8 mouse cellular contexts compared by ENCODE assay signal in the genomic region with DNA sequence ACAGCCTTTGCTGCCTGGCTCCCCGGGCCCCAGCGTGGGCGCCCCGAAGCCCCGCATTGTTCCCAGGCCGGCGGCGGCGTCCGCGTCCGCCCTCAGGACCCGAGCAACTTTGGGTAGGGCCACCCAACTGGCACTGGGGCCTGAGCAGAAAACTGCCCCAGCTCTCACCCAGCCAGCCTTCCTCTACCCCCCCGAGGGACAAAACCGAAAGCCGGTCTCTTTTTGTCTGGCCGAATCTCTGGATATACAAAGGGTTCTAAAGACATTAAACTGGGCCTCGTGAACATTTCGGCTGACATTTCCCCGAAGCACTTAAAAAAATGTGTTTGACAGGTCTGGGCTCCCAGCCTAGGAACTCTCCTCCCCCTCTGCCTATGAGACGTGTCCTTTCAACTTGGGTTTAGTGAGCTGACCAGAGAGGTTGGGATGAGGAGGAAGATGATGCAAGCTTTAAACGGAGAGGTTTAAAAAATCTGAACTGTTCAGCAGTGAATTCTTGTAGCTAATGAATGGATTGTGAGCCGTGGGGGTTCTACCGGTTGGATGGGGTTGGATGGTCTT. TPM values are rescaled to one million over a fixed set of nuclear protein-coding genes. Genes with fewer than 3 reads are reported as not detected.
DNase-seq lines count a peak whose midpoint lies in the region; ATAC-seq and TF ChIP-seq lines count a peak whose summit lies in the region.

No protein-coding gene starts in this region.

- H3K4me1 ChIP-seq in heart, embryonic 11.5 days (ENCODE audit: control insufficient read depth, insufficient read depth, low read length), result peaks cover 9% of the 10 kb centered on the region
- H3K4me1 ChIP-seq in kidney, postnatal 0 days (replicated peaks; ENCODE audit: insufficient read depth, low read length), result peaks cover 4% of the 10 kb centered on the region; the same call in 1 of the 2 replicates
- H3K4me1 ChIP-seq in stomach, embryonic 14.5 days (ENCODE audit: control insufficient read depth, insufficient read depth, low read length), result peaks cover 21% of the 10 kb centered on the region; the same call in 1 of the 2 replicates

- H3K36me3 ChIP-seq in heart, embryonic 11.5 days (ENCODE audit: control insufficient read depth, insufficient read depth, low read length), result no peaks in the 10 kb centered on the region
- no peaks in the 10 kb centered on the region for H3K36me3 ChIP-seq in kidney, postnatal 0 days (ENCODE audit: insufficient read depth, low read length)
- no peaks in the 10 kb centered on the region for H3K36me3 ChIP-seq in macrophage (ENCODE audit: inconsistent target)
- H3K36me3 ChIP-seq in stomach, embryonic 14.5 days (ENCODE audit: control insufficient read depth, insufficient read depth, low read length), result no peaks in the 10 kb centered on the region

- H3K9ac ChIP-seq in heart, embryonic 11.5 days (ENCODE audit: low read depth, low read length), result peak overlapping the region; percentile 99
- H3K9ac ChIP-seq in kidney, postnatal 0 days (ENCODE audit: low read depth, low read length), result peak overlapping the region; percentile 100
- H3K9ac ChIP-seq in stomach, embryonic 14.5 days (replicated peaks; ENCODE audit: low read depth, low read length), result peak overlapping the region; percentile 100

- peaks cover 5% of the 10 kb centered on the region for H3K27me3 ChIP-seq in heart, embryonic 11.5 days (ENCODE audit: control insufficient read depth, insufficient read depth, low read length)
- H3K27me3 ChIP-seq in kidney, postnatal 0 days (ENCODE audit: insufficient read depth, low read length), result no peaks in the 10 kb centered on the region
- no peaks in the 10 kb centered on the region for H3K27me3 ChIP-seq in stomach, embryonic 14.5 days (ENCODE audit: control insufficient read depth, insufficient read depth, low read length)

- H3K9me3 ChIP-seq in heart, embryonic 11.5 days (replicated peaks; ENCODE audit: control insufficient read depth, low read length), result no peaks in the 10 kb centered on the region
- H3K9me3 ChIP-seq in kidney, postnatal 0 days (replicated peaks; ENCODE audit: low read length), result no peaks in the 10 kb centered on the region
- H3K9me3 ChIP-seq in stomach, embryonic 14.5 days (ENCODE audit: control insufficient read depth, low read depth, low read length), result no peaks in the 10 kb centered on the region

- H3K4me2 ChIP-seq in heart, embryonic 11.5 days, result peak overlapping the region; percentile 84
- H3K4me2 ChIP-seq in kidney, postnatal 0 days (ENCODE audit: low read length), result peak overlapping the region; percentile 78
- H3K4me2 ChIP-seq in stomach, embryonic 14.5 days (replicated peaks; ENCODE audit: low read depth, low read length), result peak overlapping the region; percentile 83

- peak; percentile 49 for ATAC-seq in heart, embryonic 11.5 days (replicated peaks; ENCODE audit: insufficient number of reproducible peaks, low FRiP score, low TSS enrichment)
- peak; percentile 17 for ATAC-seq in kidney, postnatal 0 days (replicated peaks; ENCODE audit: low FRiP score, low read depth)
- ATAC-seq in stomach, embryonic 14.5 days (ENCODE audit: insufficient number of reproducible peaks, insufficient read depth, low FRiP score, low read depth), result peak; percentile 19; the same call in 1 of the 2 replicates

- peak overlapping the region; percentile 96 for H3K27ac ChIP-seq in heart, embryonic 11.5 days (ENCODE audit: low read depth, low read length)
- H3K27ac ChIP-seq in kidney, postnatal 0 days, result peak overlapping the region; percentile 98
- H3K27ac ChIP-seq in macrophage, result peak overlapping the region; percentile 73
- H3K27ac ChIP-seq in stomach, embryonic 14.5 days (ENCODE audit: low read length), result peak overlapping the region; percentile 97

- peak overlapping the region; percentile 99 for H3K4me3 ChIP-seq in heart, embryonic 11.5 days (ENCODE audit: low read depth, low read length)
- H3K4me3 ChIP-seq in kidney, postnatal 0 days (replicated peaks; ENCODE audit: low read depth, low read length), result peak overlapping the region; percentile 88
- H3K4me3 ChIP-seq in macrophage (ENCODE audit: inconsistent target), result peak overlapping the region; percentile 67
- H3K4me3 ChIP-seq in stomach, embryonic 14.5 days (ENCODE audit: low read depth, low read length), result peak overlapping the region; percentile 95

- peaks cover 51% of the 10 kb centered on the region for H3K79me2 ChIP-seq in macrophage (ENCODE audit: inconsistent target)

- under 1% methylated on average over 24 of the region's 24 CpGs for WGBS in heart, embryonic 11.5 days (ENCODE audit: insufficient replicate concordance)
- under 1% methylated on average over 24 of the region's 24 CpGs for WGBS in kidney, postnatal 0 days
- under 1% methylated on average over 12 of the region's 24 CpGs for WGBS in macrophage (ENCODE audit: missing documents)
- under 1% methylated on average over 24 of the region's 24 CpGs for WGBS in stomach, embryonic 14.5 days

- DNase-seq in layer of hippocampus, adult 18-20 months (ENCODE audit: low spot score in 2 of 2), result peak; percentile 5 to 17
- DNase-seq in layer of hippocampus, adult 9-10 months (ENCODE audit: low spot score), result no peak
- peak; percentile 70 for DNase-seq in MN1 (ENCODE audit: low spot score)
- DNase-seq in embryo, embryonic 11.5 days (ENCODE audit: low read depth, low spot score), result peak; percentile 26
- DNase-seq in kidney, postnatal 0 days (ENCODE audit: low spot score), result peak; percentile 83

- no peak for TF ChIP-seq CTCF in kidney, postnatal 0 days (IDR thresholded peaks at IDR 0.05; ENCODE audit: low read depth)

RNA-seq across cellular contexts. Expression of gene Mettl9, which starts 1.0 kb away (rescaled TPM):
- 10 to 100 TPM; 75.6 to 82.8 TPM for total RNA-seq in layer of hippocampus, adult 18-20 months (2021)
- polyA plus RNA-seq in heart, embryonic 11.5 days (2014; fragmentation: Nextera tagmentation; extraction: Ambion mirVana), result 117 and 124 TPM in 2 replicates
- 174 and 177 TPM in 2 replicates for polyA plus RNA-seq in kidney, postnatal 0 days (2015; fragmentation: Nextera tagmentation; extraction: Ambion mirVana)
- total RNA-seq in macrophage (2018; cell fraction: chromatin; rRNA removed), result 10 to 100 TPM in 24 of 26 experiments, 1 to 10 TPM in 2; 8.0 to 55.7 (median 22.6) TPM
- total RNA-seq in macrophage (2018; cell fraction: cytosol; rRNA removed), result 10 to 100 TPM; 38.6 to 58.8 (median 49.2) TPM
- total RNA-seq in macrophage (2018; cell fraction: nucleus; rRNA removed), result 10 to 100 TPM; 16.2 to 42.6 (median 28.0) TPM
- 35.8 to 44.5 TPM (median 41.0 TPM) in 3 replicates for polyA plus RNA-seq in macrophage (2018)
- polyA plus RNA-seq in stomach, embryonic 14.5 days (2014; fragmentation: Nextera tagmentation; extraction: Ambion mirVana), result 163 and 170 TPM in 2 replicates

RNA-seq across cellular contexts. Expression of gene Igsf6, which starts 39.1 kb away (rescaled TPM):
- under 1 TPM in 1 of 2 experiments, not detected in 1; 0.30 TPM for total RNA-seq in layer of hippocampus, adult 18-20 months (2021)
- 0.87 TPM in 2 replicates for polyA plus RNA-seq in heart, embryonic 11.5 days (2014; fragmentation: Nextera tagmentation; extraction: Ambion mirVana)
- 1.1 and 1.4 TPM in 2 replicates for polyA plus RNA-seq in kidney, postnatal 0 days (2015; fragmentation: Nextera tagmentation; extraction: Ambion mirVana)
- 1,000 to 10,000 TPM in 4 of 26 experiments, 100 to 1,000 TPM in 22; 108 to 1,258 (median 429) TPM for total RNA-seq in macrophage (2018; cell fraction: chromatin; rRNA removed)
- total RNA-seq in macrophage (2018; cell fraction: cytosol; rRNA removed), result 100 to 1,000 TPM; 118 to 492 (median 272) TPM
- total RNA-seq in macrophage (2018; cell fraction: nucleus; rRNA removed), result 1,000 to 10,000 TPM in 3 of 26 experiments, 100 to 1,000 TPM in 23; 125 to 1,186 (median 537) TPM
- 75.4 to 337 TPM (median 171 TPM) in 3 replicates for polyA plus RNA-seq in macrophage (2018)
- 1.7 and 2.9 TPM in 2 replicates for polyA plus RNA-seq in stomach, embryonic 14.5 days (2014; fragmentation: Nextera tagmentation; extraction: Ambion mirVana)

RNA-seq across cellular contexts. Expression of gene Otoa, which starts 46.2 kb away (rescaled TPM):
- total RNA-seq in layer of hippocampus, adult 18-20 months (2021), result under 1 TPM; 0.12 to 0.53 TPM
- polyA plus RNA-seq in heart, embryonic 11.5 days (2014; fragmentation: Nextera tagmentation; extraction: Ambion mirVana), result not detected in 2 replicates
- polyA plus RNA-seq in kidney, postnatal 0 days (2015; fragmentation: Nextera tagmentation; extraction: Ambion mirVana), result 0.08 and 0.17 TPM in 2 replicates
- total RNA-seq in macrophage (2018; cell fraction: chromatin; rRNA removed), result 1 to 10 TPM in 8 of 26 experiments, under 1 TPM in 16, not detected in 2; 0.08 to 3.2 (median 0.76) TPM
- under 1 TPM in 4 of 26 experiments, not detected in 22; 0.04 to 0.24 (median 0.11) TPM for total RNA-seq in macrophage (2018; cell fraction: cytosol; rRNA removed)
- total RNA-seq in macrophage (2018; cell fraction: nucleus; rRNA removed), result 1 to 10 TPM in 1 of 26 experiments, under 1 TPM in 19, not detected in 6; 0.11 to 1.4 (median 0.42) TPM
- polyA plus RNA-seq in macrophage (2018), result not detected in 3 replicates
- polyA plus RNA-seq in stomach, embryonic 14.5 days (2014; fragmentation: Nextera tagmentation; extraction: Ambion mirVana), result 0.10 and 0.17 TPM in 2 replicates

RNA-seq across cellular contexts. Expression of gene Mfsd13b, which starts 52.9 kb away (rescaled TPM):
- 1 to 10 TPM; 1.5 to 2.7 TPM for total RNA-seq in layer of hippocampus, adult 18-20 months (2021)
- 0.19 and 0.59 TPM in 2 replicates for polyA plus RNA-seq in heart, embryonic 11.5 days (2014; fragmentation: Nextera tagmentation; extraction: Ambion mirVana)
- polyA plus RNA-seq in kidney, postnatal 0 days (2015; fragmentation: Nextera tagmentation; extraction: Ambion mirVana), result 0.22 and 0.52 TPM in 2 replicates
- total RNA-seq in macrophage (2018; cell fraction: chromatin; rRNA removed), result 10 to 100 TPM in 1 of 26 experiments, 1 to 10 TPM in 5, under 1 TPM in 2, not detected in 18; 0.65 to 12.3 (median 2.3) TPM
- 1 to 10 TPM in 1 of 26 experiments, under 1 TPM in 12, not detected in 13; 0.05 to 1.0 (median 0.19) TPM for total RNA-seq in macrophage (2018; cell fraction: cytosol; rRNA removed)
- total RNA-seq in macrophage (2018; cell fraction: nucleus; rRNA removed), result 1 to 10 TPM in 12 of 26 experiments, under 1 TPM in 2, not detected in 12; 0.54 to 6.8 (median 3.1) TPM
- polyA plus RNA-seq in macrophage (2018), result 0.07 to 0.16 TPM in 2 of 3 replicates, not detected in the other
- polyA plus RNA-seq in stomach, embryonic 14.5 days (2014; fragmentation: Nextera tagmentation; extraction: Ambion mirVana), result 0.32 TPM in 1 of 2 replicates, not detected in the other

RNA-seq across cellular contexts. Expression of gene Cdr2, which starts 53.1 kb away (rescaled TPM):
- 1 to 10 TPM; 4.4 to 4.8 TPM for total RNA-seq in layer of hippocampus, adult 18-20 months (2021)
- polyA plus RNA-seq in heart, embryonic 11.5 days (2014; fragmentation: Nextera tagmentation; extraction: Ambion mirVana), result 14.8 and 15.6 TPM in 2 replicates
- 9.7 and 10.1 TPM in 2 replicates for polyA plus RNA-seq in kidney, postnatal 0 days (2015; fragmentation: Nextera tagmentation; extraction: Ambion mirVana)
- 1 to 10 TPM in 19 of 26 experiments, under 1 TPM in 6, not detected in 1; 0.58 to 5.1 (median 1.6) TPM for total RNA-seq in macrophage (2018; cell fraction: chromatin; rRNA removed)
- total RNA-seq in macrophage (2018; cell fraction: cytosol; rRNA removed), result 1 to 10 TPM; 1.2 to 5.6 (median 2.7) TPM
- total RNA-seq in macrophage (2018; cell fraction: nucleus; rRNA removed), result 1 to 10 TPM in 22 of 26 experiments, under 1 TPM in 4; 0.40 to 8.0 (median 2.4) TPM
- polyA plus RNA-seq in macrophage (2018), result 3.2 to 6.3 TPM (median 4.4 TPM) in 3 replicates
- polyA plus RNA-seq in stomach, embryonic 14.5 days (2014; fragmentation: Nextera tagmentation; extraction: Ambion mirVana), result 12.6 and 13.2 TPM in 2 replicates

Comparison
In these comparisons a context has a peak if more than half of its experiments do, and no peak if none do; other contexts are left out.
1. RNA of gene Igsf6, which starts 39.1 kb away (polyA plus RNA-seq): 75.4 to 337 TPM in macrophage; 1.7 to 2.9 TPM in stomach, embryonic 14.5 days, 1.1 to 1.4 TPM in kidney, postnatal 0 days and 0.87 TPM in heart, embryonic 11.5 days; every median in the first group is over 10 times any median in the second.
2. Peak in every context shown above with its lines, with median percentiles within 50 percentile points of each other: ATAC-seq, H3K27ac ChIP-seq, H3K4me2 ChIP-seq, H3K4me3 ChIP-seq and H3K9ac ChIP-seq.